Mouse (Mus musculus) neural tube, embryonic 14.5 days (tissue): ENCODE results near the gene Ctdnep1. TPM values are rescaled to one million over a fixed set of nuclear protein-coding genes. Genes with fewer than 3 reads are reported as not detected.

ENCODE experiments used
- ATAC-seq: fragments of 200-750 bp; cut with Nextera tagmentation; 2 replicates; pipeline ENCODE4 v1.8.0; 2017; ENCODE audit warnings: low read depth, mild to moderate bottlenecking, moderate TSS enrichment, moderate library complexity
- H3K27ac ChIP-seq: fragments of 300-500 bp; sonication (generic); 2 replicates; pipeline ENCODE4 v1.5.1; 2014; ENCODE audit warnings: low read depth, mild to moderate bottlenecking, control low read depth, low read length, moderate library complexity, mixed read lengths
- H3K27me3 ChIP-seq: fragments of 300-500 bp; sonication (generic); 2 replicates; pipeline ENCODE4 v1.6.1; 2014; ENCODE audit warnings: low read length; ENCODE audit not compliant: control insufficient read depth, insufficient read depth
- H3K36me3 ChIP-seq: fragments of 300-500 bp; sonication (generic); 2 replicates; pipeline ENCODE4 v1.6.1; 2014; ENCODE audit warnings: low read length, mixed read lengths; ENCODE audit not compliant: control insufficient read depth, insufficient read depth
- H3K4me1 ChIP-seq: fragments of 300-500 bp; sonication (generic); 2 replicates; pipeline ENCODE4 v1.6.1; 2014; ENCODE audit warnings: low read length; ENCODE audit not compliant: control insufficient read depth, insufficient read depth
- H3K4me2 ChIP-seq: fragments of 300-500 bp; sonication (generic); 2 replicates; pipeline ENCODE4 v1.6.1; 2014; ENCODE audit warnings: mild to moderate bottlenecking, low read depth, low read length, control low read depth
- H3K4me3 ChIP-seq: fragments of 300-500 bp; sonication (generic); 2 replicates; pipeline ENCODE4 v1.5.1; 2014; ENCODE audit warnings: low read depth, low read length, control low read depth, mixed read lengths
- H3K9ac ChIP-seq: fragments of 300-500 bp; sonication (generic); replicated peaks from 2 replicates; pipeline ENCODE4 v1.6.1; 2014; ENCODE audit warnings: low read depth, mild to moderate bottlenecking, control low read depth, low read length, mixed read lengths
- H3K9me3 ChIP-seq: fragments of 300-500 bp; sonication (generic); 2 replicates; pipeline ENCODE4 v1.6.1; 2016; ENCODE audit warnings: low read length; ENCODE audit not compliant: control insufficient read depth
- WGBS: fragments of 180-500 bp; shearing (Covaris S2); extraction: QIAGEN DNeasy Blood & Tissue Kit; methylation state at CpG from one replicate; pipeline ENCODE4 v1.1.7; 2014; 5-methylcytosine and 5-hydroxymethylcytosine counted together
- microRNA counts: library from miRNA; unstranded; fragments of <30 nt; microRNA quantifications from one replicate; lab custom pipeline; 2016
- microRNA-seq: library from miRNA; unstranded; fragments of <30 nt; microRNA quantifications from one replicate; pipeline ENCODE4, GENCODE M21; 2016
- polyA plus RNA-seq: library from polyadenylated mRNA; unstranded; fragments of >200 nt; fragmentation: Nextera tagmentation; extraction: Ambion mirVana; gene quantifications from 2 replicates; pipeline ENCODE4 v1.2.1, GENCODE M21; 2014

Gene Ctdnep1
- polyA plus RNA-seq, 1 experiment from 2014 or later, result 26.5 TPM

DNA sequence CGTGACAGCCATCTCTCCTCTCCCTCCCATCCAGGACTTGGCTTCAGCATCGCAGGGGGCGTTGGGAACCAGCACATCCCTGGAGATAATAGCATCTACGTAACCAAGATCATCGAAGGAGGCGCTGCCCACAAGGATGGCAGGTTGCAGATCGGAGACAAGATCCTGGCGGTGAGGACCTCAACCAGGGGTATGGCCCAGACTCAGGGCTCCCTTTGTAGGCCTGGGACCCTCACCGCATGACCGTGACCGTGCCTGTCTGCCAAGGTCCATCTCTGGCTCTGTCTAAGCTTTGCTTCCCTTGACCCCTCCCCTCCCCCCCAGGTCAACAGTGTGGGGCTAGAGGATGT is 50.3 kb downstream of the Ctdnep1 start:
- ATAC-seq, result no peak
- WGBS, result 97% methylated on average over 11 of the region's 11 CpGs
- Histone ChIP-seq H3K36me3 (peaks cover 23% of the 10 kb centered on the region; the same call in 1 of the 2 replicates), H3K27me3 (no peaks in the 10 kb centered on the region), H3K9me3 (no peaks in the 10 kb centered on the region), H3K4me1 (peaks cover 43% of the 10 kb centered on the region), H3K9ac (no peak overlapping the region), H3K4me3 (no peak overlapping the region), H3K27ac (no peak overlapping the region), H3K4me2 (no peak overlapping the region)

DNA sequence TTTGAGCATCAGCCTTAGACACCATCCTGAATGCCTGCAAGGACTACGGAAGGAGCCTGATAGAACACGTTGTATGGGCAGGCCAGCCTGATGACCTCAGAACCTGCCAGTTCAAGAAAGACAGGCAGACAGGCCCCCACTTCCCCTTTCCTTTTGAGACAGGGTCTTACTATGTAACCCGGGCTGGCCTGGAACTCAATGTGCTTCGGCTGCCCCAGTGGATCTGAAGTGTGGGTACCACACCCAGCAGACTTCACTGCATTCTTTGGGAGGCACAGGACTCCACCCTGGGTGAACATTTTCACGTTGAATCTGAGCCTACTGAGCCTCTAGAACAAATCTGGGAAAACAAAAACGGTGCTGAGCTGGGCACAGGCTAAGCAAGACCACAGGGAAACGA is 57.2 kb downstream of the Ctdnep1 start:
- ATAC-seq, result no peak
- H3K36me3 ChIP-seq, result peaks cover 38% of the 10 kb centered on the region

DNA sequence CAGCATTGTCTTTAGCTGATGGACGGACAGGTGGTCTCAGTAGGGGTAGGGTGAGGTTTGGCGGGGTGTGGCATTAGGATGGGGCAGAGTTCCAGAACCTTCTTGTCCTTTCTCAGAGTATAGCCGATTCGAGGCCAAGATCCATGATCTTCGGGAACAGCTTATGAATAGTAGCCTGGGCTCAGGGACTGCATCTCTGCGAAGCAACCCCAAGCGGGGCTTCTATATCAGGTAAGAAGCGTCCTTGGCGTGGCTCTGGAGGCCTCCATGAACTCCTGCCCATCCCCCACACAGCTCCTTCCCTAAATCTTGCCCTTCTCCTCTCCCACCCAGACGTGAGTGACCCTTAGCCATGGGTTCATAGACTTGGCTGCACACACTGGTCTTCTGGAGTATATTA is 58.7 kb downstream of the Ctdnep1 start:
- H3K27me3 ChIP-seq, result no peaks in the 10 kb centered on the region
- no peak overlapping the region for H3K27ac ChIP-seq
- peaks cover 50% of the 10 kb centered on the region for H3K36me3 ChIP-seq
- no peak overlapping the region for H3K4me3 ChIP-seq
- H3K9me3 ChIP-seq, result no peaks in the 10 kb centered on the region
- ATAC-seq, result no peak
- H3K9ac ChIP-seq, result no peak overlapping the region
- WGBS, result 94% methylated on average over 10 of the region's 10 CpGs
- no peaks in the 10 kb centered on the region for H3K4me1 ChIP-seq
- H3K4me2 ChIP-seq, result no peak overlapping the region

More for the DNA sequence above, 57.2 kb downstream of the Ctdnep1 start:
- Histone ChIP-seq H3K4me2 (no peak overlapping the region), H3K9ac (no peak overlapping the region), H3K27ac (no peak overlapping the region), H3K4me3 (no peak overlapping the region), H3K4me1 (no peaks in the 10 kb centered on the region), H3K9me3 (no peaks in the 10 kb centered on the region), H3K27me3 (no peaks in the 10 kb centered on the region)
- 77% methylated on average over 7 of the region's 7 CpGs for WGBS

DNA sequence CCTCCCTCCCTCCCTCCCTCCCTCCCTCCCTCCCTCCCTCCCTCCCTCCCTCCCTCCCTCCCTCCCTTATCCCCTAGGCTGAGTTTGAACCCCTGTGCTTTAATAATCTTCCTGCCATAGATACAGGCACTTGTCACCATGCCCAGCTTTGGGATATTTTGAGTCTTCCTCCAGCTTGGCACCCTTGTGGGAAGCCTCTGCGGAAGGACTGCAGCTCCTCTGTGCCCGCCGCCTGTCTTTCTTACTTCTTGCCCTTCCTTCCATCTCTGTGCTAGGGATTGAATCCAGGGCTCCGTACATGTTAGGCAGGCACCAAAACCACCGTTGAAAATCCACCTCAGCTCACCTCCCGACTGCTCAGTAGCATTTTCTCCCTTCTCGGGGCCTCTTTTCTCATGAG is 59.2 kb downstream of the Ctdnep1 start:
- no peaks in the 10 kb centered on the region for H3K27me3 ChIP-seq
- no peak overlapping the region for H3K27ac ChIP-seq
- H3K4me1 ChIP-seq, result no peaks in the 10 kb centered on the region
- no peak overlapping the region for H3K4me3 ChIP-seq
- H3K36me3 ChIP-seq, result peaks cover 55% of the 10 kb centered on the region
- ATAC-seq, result no peak
- H3K9ac ChIP-seq, result no peak overlapping the region
- H3K4me2 ChIP-seq, result no peak overlapping the region
- WGBS, result 94% methylated on average over 7 of the region's 7 CpGs
- no peaks in the 10 kb centered on the region for H3K9me3 ChIP-seq

MicroRNA genes within 50 kb of the gene (microRNA counts, 519-probe panel; counts per million panel counts)
- microRNA mmu-miR-324-3p (lab: Ali Mortazavi, UCI), result not detected
- 4,698 counts per million, percentile 61 among the panel's probes with 10 or more counts for microRNA mmu-miR-324-5p (lab: Ali Mortazavi, UCI)

Small RNAs within 50 kb of the gene (microRNA-seq; reads per million reads assigned to microRNA genes)
- gene Gm44349, result not detected
- gene Mir324, result 2,758 reads per million, percentile 86 among the genes with 10 or more reads in this experiment

Other genes starting within 250 kb of the Ctdnep1 start
- 23.5 and 30.7 TPM in 2 replicates for gene Polr2a, start 222.5 kb upstream of the Ctdnep1 start, polyA plus RNA-seq
- gene Slc35g3, start 219.2 kb upstream of the Ctdnep1 start, polyA plus RNA-seq, result not detected in 2 replicates
- gene Zbtb4, start 215.2 kb upstream of the Ctdnep1 start, polyA plus RNA-seq, result 4.3 and 6.0 TPM in 2 replicates
- gene Chrnb1, start 185.2 kb upstream of the Ctdnep1 start, polyA plus RNA-seq, result 0.78 and 1.3 TPM in 2 replicates
- 6.4 and 9.1 TPM in 2 replicates for gene Fgf11, start 179.3 kb upstream of the Ctdnep1 start, polyA plus RNA-seq
- gene Tmem102, start 175.5 kb upstream of the Ctdnep1 start, polyA plus RNA-seq, result 0.68 and 0.76 TPM in 2 replicates
- not detected in 2 replicates for gene Gm39566, start 165.9 kb upstream of the Ctdnep1 start, polyA plus RNA-seq
- gene Spem2, start 162.7 kb upstream of the Ctdnep1 start, polyA plus RNA-seq, result 0.16 TPM in 1 of 2 replicates, not detected in the other
- gene Spem1, start 159.0 kb upstream of the Ctdnep1 start, polyA plus RNA-seq, result 0.35 and 0.40 TPM in 2 replicates
- 24.2 and 31.3 TPM in 2 replicates for gene Nlgn2, start 143.4 kb upstream of the Ctdnep1 start, polyA plus RNA-seq
- 306 and 377 TPM in 2 replicates for gene Tmem256, start 142.6 kb upstream of the Ctdnep1 start, polyA plus RNA-seq
- gene Plscr3, start 134.8 kb upstream of the Ctdnep1 start, polyA plus RNA-seq, result 36.3 and 51.8 TPM in 2 replicates
- 0.28 TPM in 1 of 2 replicates, not detected in the other for gene Tnk1, start 122.4 kb upstream of the Ctdnep1 start, polyA plus RNA-seq
- not detected in 2 replicates for gene Tmem95, start 103.1 kb upstream of the Ctdnep1 start, polyA plus RNA-seq
- gene Kctd11, start 99.8 kb upstream of the Ctdnep1 start, polyA plus RNA-seq, result 0.80 and 2.0 TPM in 2 replicates
- 0.17 and 0.33 TPM in 2 replicates for gene Acap1, start 85.6 kb upstream of the Ctdnep1 start, polyA plus RNA-seq
- gene 2810408A11Rik, start 80.2 kb upstream of the Ctdnep1 start, polyA plus RNA-seq, result 7.1 and 7.8 TPM in 2 replicates
- gene Neurl4, start 80.1 kb upstream of the Ctdnep1 start, polyA plus RNA-seq, result 26.2 and 27.8 TPM in 2 replicates
- gene Gps2, start 67.3 kb upstream of the Ctdnep1 start, polyA plus RNA-seq, result 58.5 and 65.4 TPM in 2 replicates
- gene Eif5a, start 59.2 kb upstream of the Ctdnep1 start, polyA plus RNA-seq, result 1,037 and 1,095 TPM in 2 replicates
- 5.9 and 11.1 TPM in 2 replicates for gene Ybx2, start 45.4 kb upstream of the Ctdnep1 start, polyA plus RNA-seq
- gene Slc2a4, start 33.0 kb upstream of the Ctdnep1 start, polyA plus RNA-seq, result 2.7 and 3.7 TPM in 2 replicates
- 0.33 and 0.88 TPM in 2 replicates for gene Cldn7, start 16.4 kb upstream of the Ctdnep1 start, polyA plus RNA-seq
- 159 and 175 TPM in 2 replicates for gene Elp5, start 1.4 kb downstream of the Ctdnep1 start, polyA plus RNA-seq
- 609 and 643 TPM in 2 replicates for gene Gabarap, start 10.0 kb downstream of the Ctdnep1 start, polyA plus RNA-seq
- gene Phf23, start 14.6 kb downstream of the Ctdnep1 start, polyA plus RNA-seq, result 28.8 and 37.8 TPM in 2 replicates
- gene Dvl2, start 19.4 kb downstream of the Ctdnep1 start, polyA plus RNA-seq, result 19.0 and 19.2 TPM in 2 replicates
- gene Acadvl, start 34.3 kb downstream of the Ctdnep1 start, polyA plus RNA-seq, result 49.5 and 57.2 TPM in 2 replicates
- gene Dlg4, start 35.8 kb downstream of the Ctdnep1 start, polyA plus RNA-seq, result 24.9 and 31.6 TPM in 2 replicates
- 3.7 TPM in 1 of 2 replicates, not detected in the other for gene Asgr1, start 72.9 kb downstream of the Ctdnep1 start, polyA plus RNA-seq
- 0.26 TPM in 1 of 2 replicates, not detected in the other for gene Asgr2, start 111.5 kb downstream of the Ctdnep1 start, polyA plus RNA-seq
- 0.20 and 0.68 TPM in 2 replicates for gene Mgl2, start 149.2 kb downstream of the Ctdnep1 start, polyA plus RNA-seq
- gene Clec10a, start 175.0 kb downstream of the Ctdnep1 start, polyA plus RNA-seq, result 1.1 TPM in 1 of 2 replicates, not detected in the other
- 3.0 and 4.0 TPM in 2 replicates for gene Slc16a11, start 231.6 kb downstream of the Ctdnep1 start, polyA plus RNA-seq
- 10.4 and 13.2 TPM in 2 replicates for gene Slc16a13, start 239.9 kb downstream of the Ctdnep1 start, polyA plus RNA-seq
- 1.8 and 5.7 TPM in 2 replicates for gene Bcl6b, start 248.6 kb downstream of the Ctdnep1 start, polyA plus RNA-seq